Mouse (Mus musculus) myocyte (in vitro differentiated cells): ENCODE data around the gene Nacc1. TPM values are rescaled to one million over a fixed set of nuclear protein-coding genes. Genes with fewer than 3 reads are reported as not detected.

Experiments
- H3K27me3 ChIP-seq: one replicate; pipeline ENCODE4 v1.6.1; 2011; ENCODE audit not compliant: control insufficient read depth, insufficient read depth, insufficient read length
- H3K36me3 ChIP-seq: one replicate; pipeline ENCODE4 v1.6.1; 2011; ENCODE audit not compliant: control insufficient read depth, insufficient read depth
- H3K4me2 ChIP-seq: one replicate; pipeline ENCODE4 v1.6.1; 2011; ENCODE audit warnings: low read depth, control low read depth
- H3K4me3 ChIP-seq: one replicate; pipeline ENCODE4 v1.5.1; 2011; ENCODE audit warnings: mild to moderate bottlenecking, control low read depth, moderate library complexity
- H3K79me2 ChIP-seq: one replicate; pipeline ENCODE4 v1.6.1; 2011; ENCODE audit not compliant: control insufficient read depth, insufficient read depth
- H3ac ChIP-seq: one replicate; pipeline ENCODE4 v1.6.1; 2011; ENCODE audit not compliant: control insufficient read depth, insufficient read length
- CEBPB ChIP-seq: IDR thresholded peaks from 2 replicates; pipeline ENCODE4 v1.6.1; 2011; ENCODE audit warnings: mild to moderate bottlenecking, moderate library complexity; ENCODE audit not compliant: poor library complexity, insufficient read depth, severe bottlenecking
- E2F4 ChIP-seq: IDR thresholded peaks from one replicate; pipeline ENCODE4 v1.6.1; 2011; ENCODE audit warnings: mild to moderate bottlenecking, control low read depth, moderate library complexity; ENCODE audit not compliant: insufficient read depth
- MAX ChIP-seq: IDR thresholded peaks from one replicate; pipeline ENCODE4 v1.6.1; 2011; ENCODE audit warnings: low read depth, mild to moderate bottlenecking, control low read depth
- MYOD1 ChIP-seq, 3 experiments: IDR thresholded peaks; one replicate each; pipeline ENCODE4 v1.6.1; 2011; ENCODE audit warnings: control low read depth in 2 of 3, low read depth in 2 of 3, mild to moderate bottlenecking in 2 of 3, moderate library complexity in 1 of 3; ENCODE audit not compliant: insufficient read length in 2 of 3, control insufficient read depth in 1 of 3
- MYOG ChIP-seq, 3 experiments: IDR thresholded peaks; one replicate each; pipeline ENCODE4 v1.6.1; 2011; ENCODE audit warnings: control low read depth in 2 of 3, low read depth in 2 of 3, mild to moderate bottlenecking in 2 of 3; ENCODE audit not compliant: insufficient read length in 2 of 3, control insufficient read depth in 1 of 3, insufficient read depth in 1 of 3
- POLR2A ChIP-seq: IDR thresholded peaks from one replicate; pipeline ENCODE4 v1.6.1; 2011; ENCODE audit warnings: low read depth, mild to moderate bottlenecking, control low read depth, moderate library complexity; ENCODE audit not compliant: insufficient read length
- POLR2AphosphoS2 ChIP-seq: IDR thresholded peaks from one replicate; pipeline ENCODE4 v1.6.1; 2011; ENCODE audit warnings: low read depth, control low read depth; ENCODE audit not compliant: insufficient read length
- REST ChIP-seq: IDR thresholded peaks from one replicate; pipeline ENCODE4 v1.6.1; 2011; ENCODE audit warnings: mild to moderate bottlenecking, control low read depth, moderate library complexity; ENCODE audit not compliant: insufficient read depth, insufficient read length
- SRF ChIP-seq: IDR thresholded peaks from one replicate; pipeline ENCODE4 v1.6.1; 2011; ENCODE audit warnings: low read depth; ENCODE audit not compliant: control insufficient read depth, insufficient read length
- TCF12 ChIP-seq: IDR thresholded peaks from one replicate; pipeline ENCODE4 v1.6.1; 2011; ENCODE audit warnings: mild to moderate bottlenecking, control low read depth; ENCODE audit not compliant: poor library complexity, insufficient read depth, severe bottlenecking
- TCF3 ChIP-seq: IDR thresholded peaks from one replicate; pipeline ENCODE4 v1.6.1; 2011; ENCODE audit warnings: low read depth, control low read depth; ENCODE audit not compliant: insufficient read length
- USF1 ChIP-seq: IDR thresholded peaks from one replicate; pipeline ENCODE4 v1.6.1; 2011; ENCODE audit warnings: low read depth, mild to moderate bottlenecking, control low read depth, moderate library complexity
- polyA plus RNA-seq: library from polyadenylated mRNA; unstranded; fragments of >200 nt; fragmentation: generic; extraction: Trizol; gene quantifications from one replicate; pipeline ENCODE4 v1.2.1, GENCODE M21; 2012; ENCODE audit warnings: missing spikeins

Nacc1 gene
- polyA plus RNA-seq, 1 experiment, result 56.1 TPM

DNA sequence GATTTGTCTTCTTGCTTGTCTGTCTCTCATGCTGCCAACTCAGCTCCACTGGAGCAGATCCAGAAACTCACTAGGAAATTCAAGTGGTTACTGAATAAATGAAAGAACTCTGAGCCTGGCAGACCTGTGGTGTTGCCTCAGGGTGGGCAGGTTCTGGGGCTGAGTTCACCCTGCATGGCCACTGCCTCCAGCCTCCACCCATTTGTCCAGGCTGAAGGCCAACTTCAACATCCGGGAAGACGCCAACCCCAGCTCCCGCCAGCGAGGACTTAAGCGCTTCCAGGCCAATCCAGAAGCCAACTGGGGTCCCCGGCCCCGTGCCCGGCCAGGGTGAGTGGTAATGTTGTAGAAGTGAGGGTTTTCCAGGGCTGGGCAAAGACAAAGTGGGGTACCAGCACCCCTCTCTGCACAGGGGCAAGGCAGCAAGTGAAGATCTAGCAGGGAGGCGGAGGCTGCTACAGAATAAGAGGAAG lies 11.3 kb upstream of the Nacc1 start:
- H3K27me3 ChIP-seq, result no peaks in the 10 kb centered on the region
- H3K4me2 ChIP-seq, result no peak overlapping the region
- H3K4me3 ChIP-seq, result no peak overlapping the region
- TF ChIP-seq TCF12 (no peak), MAX (no peak), MYOD1 (IDR thresholded peaks at IDR 0.05; ENCODE audit: control insufficient read depth in 1 of 3, insufficient read length in 2 of 3, low read depth in 2 of 3) (no peak), REST (no peak), TCF3 (no peak), POLR2AphosphoS2 (no peak), POLR2A (no peak), SRF (no peak), CEBPB (no peak), USF1 (no peak)
- H3K79me2 ChIP-seq, result no peaks in the 10 kb centered on the region
- no peak overlapping the region for H3ac ChIP-seq
- H3K36me3 ChIP-seq, result peaks cover 3% of the 10 kb centered on the region

- no peaks in the 10 kb centered on the region for H3K79me2 ChIP-seq
- no peaks in the 10 kb centered on the region for H3K27me3 ChIP-seq
- no peak for TF ChIP-seq POLR2AphosphoS2
- no peak for TF ChIP-seq SRF
- TF ChIP-seq MYOG (IDR thresholded peaks at IDR 0.05; ENCODE audit: control insufficient read depth in 1 of 3, insufficient read depth in 1 of 3, insufficient read length in 2 of 3, low read depth in 2 of 3), result no peak
- no peak for TF ChIP-seq CEBPB
- TF ChIP-seq E2F4, result no peak
- no peak for TF ChIP-seq REST
- TF ChIP-seq TCF12, result no peak
- TF ChIP-seq USF1, result no peak
- no peak for TF ChIP-seq MAX
- TF ChIP-seq TCF3, result no peak
- no peak for TF ChIP-seq POLR2A
- TF ChIP-seq MYOD1 (IDR thresholded peaks at IDR 0.05; ENCODE audit: control insufficient read depth in 1 of 3, insufficient read length in 2 of 3, low read depth in 2 of 3), result no peak
- H3K36me3 ChIP-seq, result peaks cover 6% of the 10 kb centered on the region
- no peak overlapping the region for H3ac ChIP-seq
- no peak overlapping the region for H3K4me3 ChIP-seq
- H3K4me2 ChIP-seq, result no peak overlapping the region
Measured at GRCm38 (mm10) chr8:84698288-84698687, 10.6 kb upstream of the Nacc1 start.

GRCm38 (mm10) chr8:84697166-84698130 lies 9.8 kb upstream of the Nacc1 start:
- H3K4me3 ChIP-seq, result no peak overlapping the region

DNA sequence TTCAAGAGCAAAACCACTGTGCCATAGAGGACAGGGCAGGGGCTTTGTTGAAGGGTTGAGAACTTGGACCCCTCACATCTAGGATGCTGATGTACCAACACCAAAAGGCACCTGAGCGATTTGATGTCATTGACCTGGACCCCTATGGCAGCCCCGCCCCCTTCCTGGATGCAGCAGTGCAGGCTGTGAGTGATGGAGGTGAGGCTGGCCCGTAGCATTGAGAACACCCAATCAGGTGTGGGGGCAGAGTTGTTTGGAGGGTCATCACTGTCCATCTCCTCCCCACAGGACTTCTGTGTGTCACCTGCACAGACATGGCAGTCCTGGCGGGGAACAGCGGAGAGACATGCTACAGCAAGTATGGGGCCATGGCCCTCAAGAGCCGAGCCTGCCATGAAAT lies 7.5 kb upstream of the Nacc1 start:
- H3K4me3 ChIP-seq, result no peak overlapping the region
- no peaks in the 10 kb centered on the region for H3K27me3 ChIP-seq
- TF ChIP-seq SRF (no peak), USF1 (no peak), CEBPB (no peak), MYOG (IDR thresholded peaks at IDR 0.05; ENCODE audit: control insufficient read depth in 1 of 3, insufficient read depth in 1 of 3, insufficient read length in 2 of 3, low read depth in 2 of 3) (no peak), TCF3 (no peak), TCF12 (no peak), POLR2AphosphoS2 (no peak), MYOD1 (IDR thresholded peaks at IDR 0.05; ENCODE audit: control insufficient read depth in 1 of 3, insufficient read length in 2 of 3, low read depth in 2 of 3) (no peak), E2F4 (no peak), MAX (no peak), REST (no peak), POLR2A (no peak)
- H3K36me3 ChIP-seq, result peaks cover 12% of the 10 kb centered on the region
- no peak overlapping the region for H3ac ChIP-seq
- peaks cover 10% of the 10 kb centered on the region for H3K79me2 ChIP-seq
- H3K4me2 ChIP-seq, result no peak overlapping the region

More at GRCm38 (mm10) chr8:84697166-84698130, 9.8 kb upstream of the Nacc1 start:
- H3K79me2 ChIP-seq, result no peaks in the 10 kb centered on the region
- no peak overlapping the region for H3ac ChIP-seq
- TF ChIP-seq MYOD1 (IDR thresholded peaks at IDR 0.05; ENCODE audit: control insufficient read depth in 1 of 3, insufficient read length in 2 of 3, low read depth in 2 of 3), result no peak
- no peak for TF ChIP-seq POLR2A
- no peak for TF ChIP-seq TCF3
- no peak for TF ChIP-seq TCF12
- TF ChIP-seq E2F4, result no peak
- TF ChIP-seq POLR2AphosphoS2, result no peak
- no peak for TF ChIP-seq SRF
- TF ChIP-seq USF1, result no peak
- no peak for TF ChIP-seq REST
- TF ChIP-seq MAX, result no peak
- no peak for TF ChIP-seq MYOG (IDR thresholded peaks at IDR 0.05; ENCODE audit: control insufficient read depth in 1 of 3, insufficient read depth in 1 of 3, insufficient read length in 2 of 3, low read depth in 2 of 3)
- no peak for TF ChIP-seq CEBPB
- peaks cover 6% of the 10 kb centered on the region for H3K36me3 ChIP-seq
- no peaks in the 10 kb centered on the region for H3K27me3 ChIP-seq
- no peak overlapping the region for H3K4me2 ChIP-seq
